Mouse (Mus musculus) hindbrain, embryonic 13.5 days (tissue): ENCODE results near the gene Adamtsl2. TPM values are rescaled to one million over a fixed set of nuclear protein-coding genes. Genes with fewer than 3 reads are reported as not detected.

Experiments used
- ATAC-seq: fragments of 200-750 bp; cut with Nextera tagmentation; 2 replicates; pipeline ENCODE4 v1.8.0; 2017; ENCODE audit warnings: moderate TSS enrichment; ENCODE audit not compliant: low FRiP score
- H3K27ac ChIP-seq: fragments of 300-500 bp; sonication (generic); 2 replicates; pipeline ENCODE4 v1.5.1; 2015; ENCODE audit warnings: inconsistent platforms, mild to moderate bottlenecking, moderate library complexity
- H3K27me3 ChIP-seq: fragments of 300-500 bp; sonication (generic); 2 replicates; pipeline ENCODE4 v1.6.1; 2015; ENCODE audit warnings: mild to moderate bottlenecking, inconsistent platforms
- H3K36me3 ChIP-seq: fragments of 300-500 bp; sonication (generic); 2 replicates; pipeline ENCODE4 v1.6.1; 2015; ENCODE audit warnings: mild to moderate bottlenecking, inconsistent platforms
- H3K4me1 ChIP-seq: fragments of 300-500 bp; sonication (generic); replicated peaks from 2 replicates; pipeline ENCODE4 v1.6.1; 2015; ENCODE audit warnings: inconsistent platforms
- H3K4me2 ChIP-seq: fragments of 300-500 bp; sonication (generic); 2 replicates; pipeline ENCODE4 v1.6.1; 2015; ENCODE audit warnings: inconsistent platforms, mild to moderate bottlenecking, moderate library complexity
- H3K4me3 ChIP-seq: fragments of 300-500 bp; sonication (generic); 2 replicates; pipeline ENCODE4 v1.5.1; 2015; ENCODE audit warnings: mild to moderate bottlenecking, inconsistent platforms
- H3K9ac ChIP-seq: fragments of 300-500 bp; sonication (generic); 2 replicates; pipeline ENCODE4 v1.6.1; 2015; ENCODE audit warnings: mild to moderate bottlenecking, inconsistent platforms
- H3K9me3 ChIP-seq: fragments of 300-500 bp; sonication (generic); 2 replicates; pipeline ENCODE4 v1.6.1; 2016; ENCODE audit warnings: inconsistent platforms
- WGBS: fragments of 180-500 bp; shearing (Covaris S2); methylation state at CpG from one replicate; pipeline ENCODE4 v1.1.7; 2015; 5-methylcytosine and 5-hydroxymethylcytosine counted together
- polyA plus RNA-seq: library from polyadenylated mRNA; unstranded; fragments of >200 nt; fragmentation: Nextera tagmentation; extraction: Ambion mirVana; gene quantifications from 2 replicates; pipeline ENCODE4 v1.2.1, GENCODE M21; 2015

The Adamtsl2 gene
- polyA plus RNA-seq, 1 experiment from 2014 or later, result 8.9 TPM

DNA sequence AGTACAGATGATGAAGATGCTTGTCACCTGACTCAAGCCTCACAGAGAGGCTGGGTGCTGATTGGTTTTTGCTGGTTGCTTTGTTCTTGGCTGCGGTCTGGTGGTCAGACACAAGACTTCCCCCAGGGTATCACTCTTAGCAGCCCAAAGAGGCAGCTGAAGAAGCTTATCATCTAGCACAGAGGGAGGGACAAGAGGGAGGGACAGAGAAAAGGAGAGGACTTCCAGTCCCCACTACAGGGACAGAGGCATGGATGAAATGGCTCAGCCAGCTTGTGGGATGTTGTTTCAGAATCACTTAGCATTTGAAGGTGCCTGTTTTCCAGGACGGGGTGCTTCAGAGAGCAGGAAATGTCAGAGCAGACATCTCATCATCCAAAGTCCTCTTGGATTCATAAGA lies 867 bp upstream of the Adamtsl2 start:
- Histone ChIP-seq H3K36me3 (no peaks in the 10 kb centered on the region), H3K4me1 (peaks cover 30% of the 10 kb centered on the region), H3K27ac (no peak overlapping the region), H3K4me2 (no peak overlapping the region), H3K9me3 (no peaks in the 10 kb centered on the region), H3K4me3 (no peak overlapping the region), H3K27me3 (peaks cover 11% of the 10 kb centered on the region; the same call in 1 of the 2 replicates), H3K9ac (no peak overlapping the region)
- ATAC-seq, result no peak
- WGBS, result 35% methylated on average over 2 of the region's 2 CpGs

DNA sequence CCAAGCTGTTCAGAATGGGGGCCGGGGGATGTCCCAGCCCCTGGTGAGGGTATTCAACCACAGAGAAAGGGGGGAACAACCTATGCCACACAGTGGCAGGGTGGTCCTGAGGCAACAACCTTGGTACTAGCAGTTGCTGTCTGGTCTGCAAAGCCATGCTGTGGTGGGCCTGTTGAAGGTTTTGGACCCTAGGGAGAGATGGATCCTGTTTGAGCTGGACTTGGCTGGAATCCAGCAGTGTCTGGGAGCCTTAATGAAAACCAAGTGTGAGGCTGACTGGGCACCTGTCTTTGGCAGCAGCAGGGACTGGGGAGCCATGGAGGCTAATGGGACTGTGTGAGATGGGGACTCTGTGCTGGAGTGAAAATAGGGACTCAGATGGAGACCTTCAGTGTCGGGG lies 470 bp downstream of the Adamtsl2 start:
- WGBS, result 58% methylated on average over 2 of the region's 2 CpGs
- peaks cover 9% of the 10 kb centered on the region; the same call in 1 of the 2 replicates for H3K27me3 ChIP-seq
- H3K4me2 ChIP-seq, result peak overlapping the region; percentile 31
- peak overlapping the region; percentile 77 for H3K27ac ChIP-seq
- H3K9ac ChIP-seq, result peak overlapping the region; percentile 30; the same call in 1 of the 2 replicates
- no peaks in the 10 kb centered on the region for H3K9me3 ChIP-seq
- peak; percentile 63 for ATAC-seq
- H3K4me1 ChIP-seq, result peaks cover 30% of the 10 kb centered on the region
- H3K36me3 ChIP-seq, result no peaks in the 10 kb centered on the region
- H3K4me3 ChIP-seq, result peak overlapping the region; percentile 7

DNA sequence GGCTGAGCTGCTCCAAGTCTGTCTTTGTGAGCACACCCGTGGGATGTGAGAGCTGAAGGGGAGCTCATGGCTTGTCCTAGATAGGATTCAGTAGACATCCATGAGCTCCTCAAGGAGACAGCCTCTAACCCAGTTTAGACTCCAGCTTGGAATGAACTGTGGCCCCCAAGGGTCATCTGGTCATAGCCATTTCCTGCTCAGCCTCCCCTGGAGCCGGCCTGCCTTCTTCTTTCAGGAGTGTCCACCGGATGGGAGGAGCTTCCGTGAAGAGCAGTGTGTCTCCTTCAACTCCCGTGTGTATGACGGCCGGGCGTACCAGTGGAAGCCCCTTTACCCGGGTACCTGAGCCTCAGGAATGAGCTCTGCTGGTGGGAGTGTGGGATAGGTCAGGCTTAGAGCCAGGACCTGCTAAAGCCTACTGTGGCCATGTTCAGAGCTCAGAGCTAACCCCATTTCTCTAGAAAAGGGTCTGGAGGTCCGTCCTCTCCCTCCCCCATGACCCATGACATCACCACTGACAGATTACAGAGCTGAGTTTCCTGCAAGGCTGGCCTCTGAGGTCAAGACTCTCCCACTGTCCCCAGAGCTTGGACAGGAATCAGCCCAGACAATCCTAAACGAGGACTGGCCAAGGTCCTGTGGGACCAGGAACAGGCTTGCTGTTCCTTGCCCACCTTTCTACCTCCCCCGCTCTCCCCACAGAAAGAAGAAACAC lies 4.7 kb downstream of the Adamtsl2 start:
- Histone ChIP-seq H3K27me3 (0 out of 2 replicates have a peak, but pooled peaks cover 4% of the 10 kb centered on the region), H3K9ac (no peak overlapping the region), H3K9me3 (no peaks in the 10 kb centered on the region), H3K27ac (no peak overlapping the region), H3K4me3 (no peak overlapping the region), H3K4me2 (no peak overlapping the region), H3K36me3 (no peaks in the 10 kb centered on the region), H3K4me1 (peaks cover 19% of the 10 kb centered on the region)
- ATAC-seq, result no peak
- WGBS, result 84% methylated on average over 12 of the region's 12 CpGs

DNA sequence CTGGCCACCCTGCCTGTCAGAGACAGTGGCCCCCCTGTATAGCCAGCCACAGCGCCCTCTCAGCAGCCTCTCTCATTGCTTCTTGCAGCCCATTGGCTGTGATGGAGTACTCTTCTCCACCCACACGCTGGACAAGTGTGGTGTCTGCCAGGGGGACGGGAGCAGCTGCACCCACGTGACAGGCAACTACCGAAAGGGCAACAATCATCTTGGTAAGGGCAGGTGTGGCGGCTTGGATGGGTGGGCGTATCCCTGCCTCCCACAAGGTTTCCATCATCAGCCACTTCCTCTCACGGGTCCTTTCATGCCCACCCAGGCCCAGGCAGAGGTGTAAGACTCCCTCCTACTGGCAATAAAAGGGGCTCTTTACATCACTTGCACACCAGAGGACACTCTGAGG lies 5.8 kb downstream of the Adamtsl2 start:
- Histone ChIP-seq H3K27me3 (0 out of 2 replicates have a peak, but pooled peaks cover 4% of the 10 kb centered on the region), H3K4me2 (no peak overlapping the region), H3K4me3 (no peak overlapping the region), H3K27ac (no peak overlapping the region), H3K9me3 (no peaks in the 10 kb centered on the region), H3K9ac (no peak overlapping the region), H3K4me1 (peaks cover 9% of the 10 kb centered on the region), H3K36me3 (no peaks in the 10 kb centered on the region)
- WGBS, result 60% methylated on average over 8 of the region's 8 CpGs
- ATAC-seq, result no peak

DNA sequence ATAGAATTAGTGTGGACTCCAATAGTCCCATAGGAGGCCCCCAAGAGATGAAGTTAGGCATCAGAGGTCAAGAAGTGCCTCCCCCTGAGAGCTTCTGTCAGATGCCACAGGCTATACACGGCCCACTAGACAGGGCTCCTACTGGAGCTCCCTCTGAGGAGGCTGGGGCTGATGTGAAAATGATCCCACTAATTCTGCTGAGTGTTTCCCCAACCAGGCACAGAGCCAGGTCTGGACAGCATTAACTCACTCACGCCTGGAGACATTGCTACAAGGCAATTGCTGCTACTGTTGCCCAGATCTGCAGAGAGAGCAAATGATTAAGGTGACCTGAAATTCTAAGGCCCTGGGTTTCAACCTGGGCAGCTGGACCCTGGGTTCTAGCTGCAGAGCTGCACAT lies 6.6 kb downstream of the Adamtsl2 start:
- H3K27me3 ChIP-seq, result 0 out of 2 replicates have a peak, but pooled peaks cover 4% of the 10 kb centered on the region
- ATAC-seq, result no peak
- no peaks in the 10 kb centered on the region for H3K9me3 ChIP-seq
- no peak overlapping the region for H3K4me2 ChIP-seq
- no peak overlapping the region for H3K9ac ChIP-seq
- no peak overlapping the region for H3K27ac ChIP-seq
- H3K36me3 ChIP-seq, result no peaks in the 10 kb centered on the region
- no peak overlapping the region for H3K4me3 ChIP-seq
- peaks cover 4% of the 10 kb centered on the region for H3K4me1 ChIP-seq
- 35% methylated on average over 2 of the region's 2 CpGs for WGBS

DNA sequence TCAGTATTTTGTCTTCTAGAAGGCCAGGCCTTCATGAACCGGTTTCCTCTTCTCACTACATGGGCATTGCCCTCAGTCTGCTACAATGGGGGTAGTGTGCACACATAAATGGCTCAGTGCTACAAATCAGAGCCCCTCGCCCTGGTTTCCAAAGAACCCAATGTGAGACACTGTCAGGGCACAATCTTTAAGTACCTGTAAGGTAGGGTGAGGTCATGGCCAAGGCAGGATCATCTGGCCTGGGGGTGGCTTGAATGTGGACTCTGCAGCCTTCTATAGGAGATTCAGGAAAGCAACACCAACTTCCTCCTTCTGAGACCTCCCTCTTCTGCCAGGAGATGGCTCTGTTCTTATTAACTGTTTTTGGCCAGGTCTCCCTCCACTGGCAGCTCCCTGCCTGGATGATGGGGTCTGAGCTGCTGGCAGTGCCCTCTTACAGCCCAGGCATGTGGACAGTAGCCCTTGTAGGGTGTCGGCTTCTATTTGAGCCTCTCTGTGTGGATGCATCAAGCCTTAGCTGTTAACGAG lies 7.4 kb downstream of the Adamtsl2 start:
- Histone ChIP-seq H3K36me3 (no peaks in the 10 kb centered on the region), H3K9ac (no peak overlapping the region), H3K4me2 (no peak overlapping the region), H3K27me3 (0 out of 2 replicates have a peak, but pooled peaks cover 4% of the 10 kb centered on the region), H3K9me3 (no peaks in the 10 kb centered on the region), H3K27ac (no peak overlapping the region), H3K4me1 (peaks cover 4% of the 10 kb centered on the region), H3K4me3 (no peak overlapping the region)
- ATAC-seq, result no peak
- 90% methylated on average over 4 of the region's 4 CpGs for WGBS

DNA sequence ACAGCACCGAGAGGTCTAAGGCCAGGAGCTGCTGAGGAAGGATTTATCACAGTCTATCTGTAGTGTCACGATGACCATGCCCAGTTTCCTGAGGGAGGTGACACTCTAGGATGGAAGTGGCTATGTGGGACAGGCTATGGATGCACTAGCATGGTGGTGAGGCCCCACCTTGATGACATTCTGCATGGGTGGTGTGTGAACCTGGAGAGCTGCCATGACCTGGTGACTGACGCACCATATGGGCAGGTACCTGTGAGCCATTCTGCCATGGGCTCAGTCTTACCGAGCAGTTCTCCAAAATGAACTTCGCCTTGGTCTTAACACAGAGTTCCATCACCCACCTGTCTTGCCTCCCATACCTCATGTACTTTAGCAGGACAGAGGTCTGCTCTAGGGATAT lies 8.4 kb downstream of the Adamtsl2 start:
- no peak for ATAC-seq
- H3K36me3 ChIP-seq, result no peaks in the 10 kb centered on the region
- peaks cover 4% of the 10 kb centered on the region for H3K4me1 ChIP-seq
- H3K27me3 ChIP-seq, result 0 out of 2 replicates have a peak, but pooled peaks cover 4% of the 10 kb centered on the region
- no peak overlapping the region for H3K27ac ChIP-seq
- WGBS, result 94% methylated on average over 5 of the region's 5 CpGs
- H3K9me3 ChIP-seq, result no peaks in the 10 kb centered on the region
- no peak overlapping the region for H3K4me3 ChIP-seq
- H3K4me2 ChIP-seq, result no peak overlapping the region
- no peak overlapping the region for H3K9ac ChIP-seq

DNA sequence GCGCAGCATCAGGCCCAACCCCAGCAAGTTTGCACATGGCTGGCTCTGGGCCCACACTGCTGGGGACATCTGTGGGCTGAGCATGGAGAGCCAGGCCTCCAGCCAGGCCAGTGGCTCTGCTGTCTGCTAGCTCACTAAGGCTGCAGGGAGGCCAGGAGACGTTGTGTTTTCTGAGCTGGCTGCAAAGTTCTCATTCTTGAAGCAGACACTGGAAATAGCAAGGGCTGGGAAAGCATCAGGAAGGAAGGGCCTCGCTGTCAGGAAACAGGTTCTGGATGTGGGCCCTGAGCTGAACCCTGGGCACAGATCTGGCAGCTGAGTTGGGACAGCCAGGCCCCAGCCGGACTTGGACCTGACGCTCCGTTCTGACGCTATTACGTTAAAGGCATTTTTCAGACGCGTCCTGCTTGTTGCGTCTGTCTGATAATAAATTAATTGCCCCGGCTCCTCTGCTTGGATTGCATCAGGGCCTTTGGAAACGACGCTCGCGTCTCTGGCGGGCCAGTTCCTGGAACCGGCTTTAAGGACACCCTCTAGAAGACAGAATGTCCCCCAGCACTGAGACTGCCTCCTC lies 9.0 kb downstream of the Adamtsl2 start:
- no peak overlapping the region for H3K27ac ChIP-seq
- ATAC-seq, result no peak
- H3K27me3 ChIP-seq, result 0 out of 2 replicates have a peak, but pooled peaks cover 4% of the 10 kb centered on the region
- H3K4me2 ChIP-seq, result no peak overlapping the region
- peaks cover 4% of the 10 kb centered on the region for H3K4me1 ChIP-seq
- WGBS, result 73% methylated on average over 18 of the region's 18 CpGs
- no peak overlapping the region for H3K9ac ChIP-seq
- H3K4me3 ChIP-seq, result no peak overlapping the region
- no peaks in the 10 kb centered on the region for H3K9me3 ChIP-seq
- H3K36me3 ChIP-seq, result no peaks in the 10 kb centered on the region

DNA sequence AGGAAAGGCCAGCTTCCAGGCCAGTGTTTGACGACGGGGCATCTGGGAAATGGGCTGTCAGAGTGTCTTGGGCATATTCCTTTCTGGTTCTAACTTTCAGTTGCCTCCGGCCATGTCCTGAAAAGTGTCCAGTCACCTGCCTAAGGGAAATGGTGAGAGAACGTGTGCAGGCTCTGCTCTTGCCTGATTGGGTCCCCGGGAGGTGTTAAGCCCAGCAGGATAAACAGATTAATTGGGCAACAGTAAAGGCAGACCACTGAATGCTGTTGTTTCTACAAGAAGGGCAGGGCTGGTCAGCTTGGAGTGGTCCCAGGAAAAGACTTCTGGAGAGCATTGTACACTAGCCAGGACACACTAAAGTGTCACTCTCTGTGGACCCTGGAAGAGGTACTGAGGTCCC lies 9.5 kb downstream of the Adamtsl2 start:
- Histone ChIP-seq H3K4me1 (peaks cover 4% of the 10 kb centered on the region), H3K4me2 (no peak overlapping the region), H3K9ac (no peak overlapping the region), H3K4me3 (no peak overlapping the region), H3K36me3 (no peaks in the 10 kb centered on the region), H3K9me3 (no peaks in the 10 kb centered on the region), H3K27me3 (0 out of 2 replicates have a peak, but pooled peaks cover 4% of the 10 kb centered on the region), H3K27ac (no peak overlapping the region)
- no peak for ATAC-seq
- WGBS, result 76% methylated on average over 5 of the region's 5 CpGs

DNA sequence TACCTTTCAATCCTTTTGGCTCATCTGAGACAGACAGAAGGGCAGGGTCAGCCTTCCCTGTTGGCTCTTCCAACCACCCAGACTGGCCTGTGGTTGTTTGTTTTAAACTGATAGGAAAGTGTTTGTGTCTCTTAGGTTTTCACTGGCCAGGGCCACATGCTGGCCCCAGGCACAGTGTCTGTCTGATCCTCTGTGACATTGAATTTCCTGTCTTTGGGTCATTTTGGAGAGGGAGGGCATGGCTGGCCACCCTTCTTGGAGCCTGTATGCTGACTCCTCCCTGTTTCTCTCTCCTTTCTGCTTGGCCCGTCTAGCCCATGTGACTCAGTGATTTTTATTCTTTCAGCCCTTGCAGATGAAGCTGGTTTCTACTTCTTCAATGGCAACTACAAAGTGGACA lies 10.1 kb downstream of the Adamtsl2 start:
- 0 out of 2 replicates have a peak, but pooled peaks cover 4% of the 10 kb centered on the region for H3K27me3 ChIP-seq
- H3K27ac ChIP-seq, result no peak overlapping the region
- no peak for ATAC-seq
- 67% methylated on average over 1 of the region's 1 CpGs for WGBS
- H3K9ac ChIP-seq, result no peak overlapping the region
- H3K36me3 ChIP-seq, result no peaks in the 10 kb centered on the region
- H3K4me2 ChIP-seq, result no peak overlapping the region
- no peak overlapping the region for H3K4me3 ChIP-seq
- peaks cover 4% of the 10 kb centered on the region for H3K4me1 ChIP-seq
- no peaks in the 10 kb centered on the region for H3K9me3 ChIP-seq

DNA sequence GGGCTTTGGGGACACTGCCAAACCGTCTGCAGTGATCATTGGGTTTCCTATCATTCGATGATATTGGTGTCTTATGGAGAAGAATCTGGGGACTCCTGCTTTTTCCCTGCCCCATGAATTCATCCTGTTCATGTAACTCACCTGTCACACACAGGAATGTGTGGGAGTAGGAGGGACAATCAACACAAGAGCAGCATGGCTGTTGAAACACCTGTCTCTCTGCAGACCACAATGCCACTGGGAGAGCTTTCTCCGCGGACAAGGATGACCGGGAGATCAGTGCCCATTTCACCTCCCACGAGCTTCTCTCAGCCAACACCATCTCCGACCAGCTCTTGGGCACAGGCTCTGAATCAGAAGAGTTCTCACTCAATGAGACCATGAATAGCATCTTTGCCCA lies 16.0 kb downstream of the Adamtsl2 start:
- peaks cover 27% of the 10 kb centered on the region for H3K4me1 ChIP-seq
- H3K27me3 ChIP-seq, result 0 out of 2 replicates have a peak, but pooled peaks cover 4% of the 10 kb centered on the region
- no peak for ATAC-seq
- H3K4me2 ChIP-seq, result no peak overlapping the region
- H3K4me3 ChIP-seq, result no peak overlapping the region
- 95% methylated on average over 7 of the region's 7 CpGs for WGBS
- H3K9ac ChIP-seq, result no peak overlapping the region
- H3K27ac ChIP-seq, result no peak overlapping the region
- no peaks in the 10 kb centered on the region for H3K36me3 ChIP-seq
- H3K9me3 ChIP-seq, result no peaks in the 10 kb centered on the region

DNA sequence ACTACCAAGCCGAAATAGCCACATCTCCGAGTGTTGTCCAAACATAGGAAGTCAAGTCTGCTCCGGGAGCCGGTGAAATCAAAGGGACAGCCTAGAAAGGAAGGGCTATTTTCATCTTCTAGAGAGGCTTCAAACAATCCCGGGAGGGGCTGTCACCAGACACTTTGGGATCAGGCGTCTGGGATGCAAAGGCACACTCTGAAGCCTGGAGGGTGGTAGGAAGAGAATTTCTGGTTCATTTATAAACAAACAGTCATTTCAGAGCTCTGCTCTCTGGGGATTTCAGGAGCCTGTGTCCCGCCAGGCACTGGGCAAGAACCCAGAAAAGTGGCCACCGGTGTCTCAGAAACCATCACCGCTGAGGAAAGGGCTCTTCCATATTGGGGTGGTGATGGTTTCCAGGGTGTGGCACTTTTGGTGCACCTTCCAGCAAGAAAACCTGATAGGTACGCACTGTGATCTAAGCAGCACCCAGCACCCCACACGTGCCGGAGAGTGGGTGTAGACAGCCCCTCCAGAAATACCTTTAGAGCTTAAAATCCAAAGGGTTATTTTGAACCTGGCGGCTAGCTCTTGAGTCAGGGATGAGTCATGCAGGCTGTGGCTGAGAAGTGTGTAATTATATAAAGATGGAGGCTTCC lies 17.3 kb downstream of the Adamtsl2 start:
- H3K4me2 ChIP-seq, result no peak overlapping the region
- H3K9me3 ChIP-seq, result no peaks in the 10 kb centered on the region
- ATAC-seq, result no peak
- H3K4me3 ChIP-seq, result no peak overlapping the region
- H3K27me3 ChIP-seq, result 0 out of 2 replicates have a peak, but pooled peaks cover 7% of the 10 kb centered on the region
- peak overlapping the region; percentile 69 for H3K27ac ChIP-seq
- WGBS, result 82% methylated on average over 13 of the region's 13 CpGs
- peaks cover 27% of the 10 kb centered on the region for H3K4me1 ChIP-seq
- no peaks in the 10 kb centered on the region for H3K36me3 ChIP-seq
- no peak overlapping the region for H3K9ac ChIP-seq
